Mouse (Mus musculus) MEL (cell line): ENCODE results near the gene Tpcn2. TPM values are rescaled to one million over a fixed set of nuclear protein-coding genes. Genes with fewer than 3 reads are reported as not detected.

Source experiments
- DNase-seq: peaks from one replicate; pipeline ENCODE4 v3.0.0; 2011; ENCODE audit warnings: low read depth, low spot score
- H3K27ac ChIP-seq: 2 replicates; pipeline ENCODE4 v1.5.1; 2012; ENCODE audit warnings: low read depth, mild to moderate bottlenecking, control low read depth, low read length, moderate library complexity; ENCODE audit not compliant: control insufficient read depth
- H3K27me3 ChIP-seq, 2 experiments: fragments of 150-350 bp in 1 of 2; sonication (generic) in 1 of 2; 2 replicates each; pipeline ENCODE4 v1.6.1; 2012; ENCODE audit warnings: low read length in 2 of 2, mild to moderate bottlenecking in 2 of 2, improper control_type of control experiment in 1 of 2, moderate library complexity in 1 of 2; ENCODE audit not compliant: insufficient read depth in 2 of 2, control insufficient read depth in 1 of 2
- H3K36me3 ChIP-seq, 2 experiments: 2 replicates each; pipeline ENCODE4 v1.6.1; 2012 to 2014; ENCODE audit warnings: low read length in 2 of 2, improper control_type of control experiment in 1 of 2, inconsistent platforms in 1 of 2, mild to moderate bottlenecking in 1 of 2; ENCODE audit not compliant: insufficient read depth in 2 of 2, control insufficient read depth in 1 of 2
- H3K4me1 ChIP-seq, 2 experiments: fragments of 150-350 bp in 1 of 2; sonication (generic) in 1 of 2; 2 replicates each; pipeline ENCODE4 v1.6.1; 2012; ENCODE audit warnings: low read length in 2 of 2, improper control_type of control experiment in 1 of 2, mild to moderate bottlenecking in 1 of 2; ENCODE audit not compliant: insufficient read depth in 2 of 2, control insufficient read depth in 1 of 2
- H3K4me3 ChIP-seq, 2 experiments: fragments of 150-350 bp in 1 of 2; sonication (generic) in 1 of 2; 2 replicates each; pipeline ENCODE4 v1.5.1; 2012; ENCODE audit warnings: low read depth in 2 of 2, low read length in 2 of 2, mild to moderate bottlenecking in 2 of 2, moderate library complexity in 2 of 2, control low read depth in 1 of 2, improper control_type of control experiment in 1 of 2; ENCODE audit not compliant: control insufficient read depth in 1 of 2, insufficient read depth in 1 of 2
- H3K79me2 ChIP-seq: 2 replicates; pipeline ENCODE4 v1.6.1; 2012; ENCODE audit warnings: mild to moderate bottlenecking, low read length, moderate library complexity; ENCODE audit not compliant: control insufficient read depth, poor library complexity, insufficient read depth
- H3K9ac ChIP-seq: 2 replicates; pipeline ENCODE4 v1.6.1; 2012; ENCODE audit warnings: low read depth, mild to moderate bottlenecking, control low read depth, low read length, moderate library complexity; ENCODE audit not compliant: control insufficient read depth, poor library complexity, severe bottlenecking
- H3K9me3 ChIP-seq: fragments of 150-350 bp; sonication (generic); replicated peaks from 2 replicates; pipeline ENCODE4 v1.6.1; 2012; ENCODE audit warnings: mild to moderate bottlenecking, low read length, improper control_type of control experiment, moderate library complexity; ENCODE audit not compliant: insufficient read depth
- BHLHE40 ChIP-seq: IDR thresholded peaks from 2 replicates; pipeline ENCODE4 v1.6.1; 2012; ENCODE audit warnings: low read depth, mild to moderate bottlenecking, inconsistent platforms, low read length, improper control_type of control experiment, borderline replicate concordance
- CHD1 ChIP-seq: IDR thresholded peaks from 2 replicates; pipeline ENCODE4 v1.6.1; 2012; ENCODE audit warnings: low read depth, mild to moderate bottlenecking, inconsistent platforms, low read length, improper control_type of control experiment
- CHD2 ChIP-seq: IDR thresholded peaks from 2 replicates; pipeline ENCODE4 v1.6.1; 2011; ENCODE audit warnings: low read length, improper control_type of control experiment
- E2F4 ChIP-seq: IDR thresholded peaks from 2 replicates; pipeline ENCODE4 v1.6.1; 2011; ENCODE audit warnings: low read depth, low read length, improper control_type of control experiment, borderline replicate concordance
- EP300 ChIP-seq, 2 experiments: IDR thresholded peaks; 2 replicates each; pipeline ENCODE4 v1.6.1; 2011; ENCODE audit warnings: improper control_type of control experiment in 2 of 2, low read length in 2 of 2, low read depth in 1 of 2, mild to moderate bottlenecking in 1 of 2
- GABPA ChIP-seq: IDR thresholded peaks from 2 replicates; pipeline ENCODE4 v1.6.1; 2012; ENCODE audit warnings: low read depth, mild to moderate bottlenecking, inconsistent platforms, low read length, improper control_type of control experiment, moderate library complexity
- GATA1 ChIP-seq: IDR thresholded peaks from 2 replicates; pipeline ENCODE4 v1.6.1; 2011; ENCODE audit warnings: low read depth, low read length, improper control_type of control experiment
- HCFC1 ChIP-seq: IDR thresholded peaks from 2 replicates; pipeline ENCODE4 v1.6.1; 2012; ENCODE audit warnings: low read depth, mild to moderate bottlenecking, inconsistent platforms, low read length, improper control_type of control experiment, moderate library complexity
- JUND ChIP-seq: IDR thresholded peaks from 2 replicates; pipeline ENCODE4 v1.6.1; 2011; ENCODE audit warnings: low read depth, mild to moderate bottlenecking, improper control_type of control experiment, low read length
- MAFK ChIP-seq: IDR thresholded peaks from 2 replicates; pipeline ENCODE4 v1.6.1; 2011; ENCODE audit warnings: low read depth, mild to moderate bottlenecking, low read length, improper control_type of control experiment, borderline replicate concordance
- MEF2A ChIP-seq: IDR thresholded peaks from 2 replicates; pipeline ENCODE4 v1.6.1; 2014; ENCODE audit warnings: low read depth, mild to moderate bottlenecking, inconsistent platforms, low read length, improper control_type of control experiment; ENCODE audit not compliant: poor library complexity, insufficient replicate concordance, severe bottlenecking; ENCODE audit errors: extremely low read depth
- MXI1 ChIP-seq: IDR thresholded peaks from 2 replicates; pipeline ENCODE4 v1.6.1; 2011; ENCODE audit warnings: mild to moderate bottlenecking, low read depth, low read length, improper control_type of control experiment
- MYC ChIP-seq: IDR thresholded peaks from 2 replicates; pipeline ENCODE4 v1.6.1; 2011; ENCODE audit warnings: low read depth, mild to moderate bottlenecking, low read length, improper control_type of control experiment, moderate library complexity
- NRF1 ChIP-seq: IDR thresholded peaks from 2 replicates; pipeline ENCODE4 v1.6.1; 2014; ENCODE audit warnings: low read depth, mild to moderate bottlenecking, inconsistent platforms, low read length, improper control_type of control experiment, moderate library complexity; ENCODE audit not compliant: poor library complexity, insufficient read depth, severe bottlenecking
- POLR2A ChIP-seq, 2 experiments: IDR thresholded peaks; 2 replicates each; pipeline ENCODE4 v1.6.1; 2011 to 2012; ENCODE audit warnings: low read length in 2 of 2, mild to moderate bottlenecking in 2 of 2, control low read depth in 1 of 2, improper control_type of control experiment in 1 of 2, low read depth in 1 of 2, moderate library complexity in 1 of 2; ENCODE audit not compliant: control insufficient read depth in 1 of 2, insufficient read depth in 1 of 2, poor library complexity in 1 of 2
- RAD21 ChIP-seq: IDR thresholded peaks from 2 replicates; pipeline ENCODE4 v1.6.1; 2011; ENCODE audit warnings: mild to moderate bottlenecking, low read depth, low read length, improper control_type of control experiment
- RCOR1 ChIP-seq: IDR thresholded peaks from 2 replicates; pipeline ENCODE4 v1.6.1; 2012; ENCODE audit warnings: low read depth, mild to moderate bottlenecking, inconsistent platforms, low read length, improper control_type of control experiment
- SIN3A ChIP-seq: IDR thresholded peaks from 2 replicates; pipeline ENCODE4 v1.6.1; 2012; ENCODE audit warnings: low read length, improper control_type of control experiment, inconsistent platforms
- TAL1 ChIP-seq: IDR thresholded peaks from 2 replicates; pipeline ENCODE4 v1.6.1; 2012; ENCODE audit warnings: mild to moderate bottlenecking, inconsistent platforms, low read length, moderate library complexity, mixed read lengths
- TBP ChIP-seq: IDR thresholded peaks from 2 replicates; pipeline ENCODE4 v1.8.0; 2011; ENCODE audit warnings: low read depth, low read length, improper control_type of control experiment
- TCF12 ChIP-seq: IDR thresholded peaks from 2 replicates; pipeline ENCODE4 v1.6.1; 2014; ENCODE audit warnings: low read depth, mild to moderate bottlenecking, inconsistent platforms, low read length, improper control_type of control experiment, moderate library complexity
- UBTF ChIP-seq: IDR thresholded peaks from 2 replicates; pipeline ENCODE4 v1.6.1; 2012; ENCODE audit warnings: low read depth, mild to moderate bottlenecking, inconsistent platforms, low read length, improper control_type of control experiment, moderate library complexity, borderline replicate concordance; ENCODE audit not compliant: insufficient read depth
- USF1 ChIP-seq: IDR thresholded peaks from 2 replicates; pipeline ENCODE4 v1.6.1; 2014; ENCODE audit warnings: low read depth, mild to moderate bottlenecking, inconsistent platforms, low read length, improper control_type of control experiment, moderate library complexity
- USF2 ChIP-seq, 2 experiments: IDR thresholded peaks; 2 replicates each; pipeline ENCODE4 v1.6.1; 2011 to 2012; ENCODE audit warnings: improper control_type of control experiment in 2 of 2, low read length in 2 of 2, borderline replicate concordance in 1 of 2, inconsistent platforms in 1 of 2, low read depth in 1 of 2, mild to moderate bottlenecking in 1 of 2; ENCODE audit not compliant: insufficient read depth in 1 of 2
- ZMIZ1 ChIP-seq: IDR thresholded peaks from 2 replicates; pipeline ENCODE4 v1.6.1; 2012; ENCODE audit warnings: low read depth, mild to moderate bottlenecking, inconsistent platforms, low read length, improper control_type of control experiment, moderate library complexity
- polyA plus RNA-seq, 2 experiments: library from polyadenylated mRNA; stranded (reverse) in 1 of 2; unstranded in 1 of 2; fragments of >175 nt in 1 of 2; fragments of >200 nt in 1 of 2; gene quantifications; 2 replicates each; pipeline versions ENCODE4 v1.2.1 to v1.2.4; 2012; ENCODE audit warnings: low replicate concordance in 2 of 2, low read depth in 1 of 2; ENCODE audit not compliant: insufficient read length in 2 of 2, insufficient read depth in 1 of 2, missing spikeins in 1 of 2
- total RNA-seq: library from RNA; depleted of rRNA; stranded (reverse); fragments of 300-350 nt; gene quantifications from 2 replicates; pipeline ENCODE4 v1.2.3, GENCODE M21; 2012

The Tpcn2 gene
- total and polyA plus RNA-seq, 3 experiments, result 6.4 to 10.3 TPM; not detected in 1

GRCm38 (mm10) chr7:145139576-145139975 lies 144.2 kb downstream of the Tpcn2 start:
- Histone ChIP-seq H3K27me3 (no peaks in the 10 kb centered on the region), H3K27ac (no peak overlapping the region)

DNA sequence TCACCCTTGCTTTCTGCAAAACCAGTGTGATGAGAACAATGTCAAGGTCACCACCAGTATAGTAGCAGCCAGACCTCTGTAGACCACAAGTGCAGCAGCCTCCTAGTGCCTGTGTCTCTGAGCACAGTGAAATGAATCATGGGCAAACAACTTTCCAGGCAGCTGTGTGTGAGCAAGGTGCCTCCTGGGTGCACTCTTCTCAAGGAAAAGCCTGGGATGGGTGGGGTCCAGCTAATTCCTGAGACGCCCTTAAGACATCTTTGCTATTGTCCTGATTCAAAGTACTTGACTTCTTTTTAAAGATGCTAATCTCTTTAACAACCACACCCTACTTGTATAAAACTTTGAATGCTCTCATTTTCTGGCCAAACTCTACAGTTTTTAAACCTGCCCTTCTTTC lies 144.7 kb downstream of the Tpcn2 start:
- Histone ChIP-seq H3K36me3 (no peaks in the 10 kb centered on the region), H3K79me2 (no peaks in the 10 kb centered on the region)
- no peak for TF ChIP-seq MXI1
- TF ChIP-seq SIN3A, result no peak
- no peak for TF ChIP-seq USF2 (IDR thresholded peaks at IDR 0.05; ENCODE audit: borderline replicate concordance in 1 of 2, insufficient read depth in 1 of 2, low read depth in 1 of 2, low read length in 2 of 2)
- TF ChIP-seq POLR2A (IDR thresholded peaks at IDR 0.05; ENCODE audit: control insufficient read depth in 1 of 2, insufficient read depth in 1 of 2, low read depth in 1 of 2, low read length in 2 of 2, poor library complexity in 1 of 2), result no peak
- TF ChIP-seq MEF2A, result no peak
- no peak for TF ChIP-seq BHLHE40
- no peak for TF ChIP-seq HCFC1
- TF ChIP-seq RAD21, result no peak
- TF ChIP-seq CHD1, result no peak
- no peak for TF ChIP-seq USF1
- TF ChIP-seq TCF12, result no peak
- TF ChIP-seq EP300 (IDR thresholded peaks at IDR 0.05; ENCODE audit: low read depth in 1 of 2, low read length in 2 of 2), result no peak
- TF ChIP-seq, all 39 proteins: peak for 0
- Histone ChIP-seq H3K4me3 (no peak overlapping the region), H3K27ac (no peak overlapping the region), H3K9ac (no peak overlapping the region), H3K4me1 (no peaks in the 10 kb centered on the region), H3K9me3 (no peaks in the 10 kb centered on the region), H3K27me3 (no peaks in the 10 kb centered on the region)
- no peak for DNase-seq

More at GRCm38 (mm10) chr7:145139576-145139975, 144.2 kb downstream of the Tpcn2 start:
- no peak for DNase-seq
- TF ChIP-seq E2F4, result no peak
- Histone ChIP-seq H3K4me1 (no peaks in the 10 kb centered on the region), H3K79me2 (no peaks in the 10 kb centered on the region), H3K4me3 (no peak overlapping the region), H3K9ac (no peak overlapping the region), H3K9me3 (no peaks in the 10 kb centered on the region), H3K36me3 (no peaks in the 10 kb centered on the region)

DNA sequence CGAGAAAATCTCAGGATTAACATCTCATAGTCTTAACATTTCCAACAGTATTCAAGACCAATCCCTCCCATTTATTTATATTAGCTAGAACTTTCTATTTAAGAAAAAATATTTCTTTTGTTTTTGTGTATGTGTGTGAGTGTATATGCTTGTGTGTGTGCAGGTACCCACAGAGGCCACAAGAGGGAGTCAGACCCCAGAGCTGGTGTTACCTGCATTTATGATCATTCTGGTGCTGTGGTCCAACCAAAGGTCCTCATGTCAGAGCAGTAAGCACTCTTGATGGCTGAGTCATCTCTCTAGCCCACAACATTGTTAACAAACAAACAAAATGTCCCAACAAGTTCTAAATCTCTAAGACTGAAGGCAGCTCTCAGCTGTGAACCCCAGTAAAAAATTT lies 145.9 kb downstream of the Tpcn2 start:
- Histone ChIP-seq H3K9ac (no peak overlapping the region), H3K27ac (no peak overlapping the region), H3K79me2 (no peaks in the 10 kb centered on the region), H3K27me3 (no peaks in the 10 kb centered on the region), H3K4me1 (no peaks in the 10 kb centered on the region), H3K9me3 (no peaks in the 10 kb centered on the region), H3K36me3 (no peaks in the 10 kb centered on the region), H3K4me3 (no peak overlapping the region)
- DNase-seq, result no peak
- no peak for TF ChIP-seq UBTF
- no peak for TF ChIP-seq EP300 (IDR thresholded peaks at IDR 0.05; ENCODE audit: low read depth in 1 of 2, low read length in 2 of 2)
- no peak for TF ChIP-seq TAL1
- TF ChIP-seq TBP, result no peak
- no peak for TF ChIP-seq USF2 (IDR thresholded peaks at IDR 0.05; ENCODE audit: borderline replicate concordance in 1 of 2, insufficient read depth in 1 of 2, low read depth in 1 of 2, low read length in 2 of 2)
- no peak for TF ChIP-seq MYC
- TF ChIP-seq CHD1, result no peak
- no peak for TF ChIP-seq GABPA
- no peak for TF ChIP-seq GATA1
- no peak for TF ChIP-seq SIN3A
- no peak for TF ChIP-seq JUND
- no peak for TF ChIP-seq ZMIZ1
- TF ChIP-seq NRF1, result no peak
- TF ChIP-seq RCOR1, result no peak
- no peak for TF ChIP-seq TCF12
- TF ChIP-seq POLR2A (IDR thresholded peaks at IDR 0.05; ENCODE audit: control insufficient read depth in 1 of 2, insufficient read depth in 1 of 2, low read depth in 1 of 2, low read length in 2 of 2, poor library complexity in 1 of 2), result no peak
- TF ChIP-seq MEF2A, result no peak
- no peak for TF ChIP-seq MAFK
- TF ChIP-seq CHD2, result no peak
